Mouse (Mus musculus): Measurements from ENCODE around the gene Gm45785.

The Gm45785 gene

DNA sequence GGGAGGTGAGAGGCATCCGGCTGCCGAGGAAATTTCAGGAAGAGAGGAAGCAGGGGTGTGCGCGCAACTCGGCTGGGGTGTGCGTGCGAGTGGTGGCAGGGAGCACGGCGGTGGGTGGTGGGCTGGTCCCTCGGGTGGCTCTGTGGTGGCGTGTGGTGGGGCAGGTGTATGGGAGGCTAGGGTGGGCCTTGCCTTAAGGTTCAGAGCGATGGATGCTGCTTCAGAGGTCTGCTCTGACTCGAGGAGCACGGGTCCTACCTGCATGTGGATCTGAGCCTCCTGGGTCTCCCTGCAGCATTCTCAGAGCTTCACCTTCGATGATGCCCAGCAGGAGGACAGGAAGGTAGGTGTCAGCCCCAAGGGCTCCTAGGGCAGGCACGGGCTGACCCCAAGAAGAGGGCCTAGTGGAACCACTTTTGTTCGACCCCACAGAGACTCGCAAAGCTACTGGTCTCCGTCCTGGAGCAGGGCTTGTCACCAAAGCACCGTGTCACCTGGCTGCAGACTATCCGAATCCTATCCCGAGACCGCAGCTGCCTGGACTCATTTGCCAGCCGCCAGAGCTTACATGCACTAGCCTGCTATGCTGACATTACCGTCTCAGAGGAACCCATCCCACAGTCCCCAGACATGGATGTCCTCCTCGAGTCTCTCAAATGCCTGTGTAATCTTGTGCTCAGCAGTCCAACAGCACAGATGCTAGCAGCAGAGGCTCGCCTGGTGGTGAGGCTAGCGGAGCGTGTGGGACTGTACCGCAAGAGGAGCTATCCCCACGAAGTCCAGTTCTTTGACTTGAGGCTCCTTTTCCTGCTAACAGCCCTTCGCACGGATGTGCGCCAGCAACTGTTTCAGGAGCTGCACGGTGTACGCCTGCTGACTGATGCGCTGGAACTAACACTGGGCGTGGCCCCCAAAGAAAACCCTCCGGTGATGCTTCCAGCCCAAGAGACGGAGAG, 1.7 kb upstream of the Gm45785 start, which contains the start of gene Bet1l:
Gene Bet1l (minus strand): TSS at position 28 of the 956 bp plus-strand sequence.
- DNase-seq (ENCODE audit: low spot score): no peak

DNA sequence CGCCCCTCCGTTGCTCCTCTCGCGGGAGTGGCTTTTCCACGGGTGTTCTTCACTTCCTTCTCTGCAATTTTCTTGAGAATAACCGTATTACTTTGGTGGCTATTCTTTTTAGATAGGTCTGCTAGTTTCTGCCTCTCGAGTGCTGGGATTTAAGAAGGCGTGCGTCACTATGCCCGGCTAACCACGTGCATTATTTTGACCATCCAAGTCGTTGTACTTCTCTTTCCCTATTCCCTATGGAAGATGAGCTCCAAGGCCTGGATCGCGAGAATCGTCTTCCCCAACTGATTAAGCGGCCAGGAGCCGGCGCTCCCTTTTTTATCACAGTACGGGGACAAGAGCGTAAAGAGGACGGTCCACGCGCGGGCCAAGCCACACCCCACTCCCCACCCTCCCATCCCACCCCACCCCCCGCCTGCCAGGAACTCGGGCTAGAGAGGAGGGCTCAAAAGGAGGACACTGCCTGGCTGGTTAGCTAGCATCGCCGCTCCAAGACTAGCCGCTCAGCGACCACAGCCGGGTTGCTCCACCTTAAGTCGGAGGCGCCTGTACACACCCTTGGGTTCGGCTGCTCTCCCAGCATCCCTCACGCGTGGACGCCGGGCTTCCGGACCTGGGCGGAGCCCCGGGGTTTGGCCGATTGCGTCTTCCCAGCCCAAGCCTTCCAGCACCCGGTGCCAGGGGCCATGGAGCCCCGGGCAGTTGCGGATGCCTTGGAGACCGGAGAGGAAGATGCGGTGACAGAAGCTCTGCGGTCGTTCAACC, 836 bp upstream of the Gm45785 start, which contains the start of gene Ric8a:
Gene Ric8a (plus strand): TSS at position 173 of the 765 bp plus-strand sequence.
- DNase-seq (ENCODE audit: low spot score): peak; percentile 83

DNA sequence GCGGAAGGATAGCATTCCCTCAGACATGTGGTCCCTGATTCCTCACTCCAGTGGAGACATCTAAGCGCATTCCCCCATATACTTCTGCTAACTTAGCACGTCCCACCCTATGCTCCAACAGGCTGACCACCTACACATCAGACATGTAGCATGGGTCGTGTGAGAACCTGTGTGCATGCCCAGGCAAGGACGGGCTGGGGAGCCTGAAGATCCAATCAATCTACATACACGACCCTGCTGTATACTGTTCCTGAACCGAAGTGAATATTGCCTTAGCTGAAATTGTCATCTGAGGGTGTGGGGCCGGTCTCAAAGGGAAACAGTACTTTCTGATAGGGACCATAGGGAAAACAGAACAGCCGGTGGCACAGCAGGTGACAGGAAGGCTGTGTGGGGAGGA, 950 bp downstream of the Gm45785 start:
- DNase-seq (ENCODE audit: low spot score): no peak

DNA sequence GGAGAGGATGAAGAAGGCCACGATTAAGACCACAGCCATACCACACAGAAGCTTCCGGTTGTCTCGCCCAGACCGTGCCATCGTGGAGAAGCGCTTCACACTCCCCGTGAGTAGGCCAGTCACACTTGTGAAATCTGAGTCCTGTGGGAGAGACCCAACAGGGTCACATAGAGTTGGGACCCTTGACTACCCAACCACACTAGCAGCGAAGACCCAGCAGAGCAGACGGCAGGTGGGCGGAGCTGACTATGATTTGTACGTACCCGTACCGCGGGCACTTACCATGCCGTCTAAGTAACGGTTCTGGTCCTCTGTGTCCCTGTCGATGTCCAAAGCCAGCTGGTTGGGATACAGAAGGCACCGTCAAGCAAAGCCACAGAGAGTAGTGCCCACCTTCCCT, 1.6 kb downstream of the Gm45785 start:
- no peak for DNase-seq (ENCODE audit: low spot score)

DNA sequence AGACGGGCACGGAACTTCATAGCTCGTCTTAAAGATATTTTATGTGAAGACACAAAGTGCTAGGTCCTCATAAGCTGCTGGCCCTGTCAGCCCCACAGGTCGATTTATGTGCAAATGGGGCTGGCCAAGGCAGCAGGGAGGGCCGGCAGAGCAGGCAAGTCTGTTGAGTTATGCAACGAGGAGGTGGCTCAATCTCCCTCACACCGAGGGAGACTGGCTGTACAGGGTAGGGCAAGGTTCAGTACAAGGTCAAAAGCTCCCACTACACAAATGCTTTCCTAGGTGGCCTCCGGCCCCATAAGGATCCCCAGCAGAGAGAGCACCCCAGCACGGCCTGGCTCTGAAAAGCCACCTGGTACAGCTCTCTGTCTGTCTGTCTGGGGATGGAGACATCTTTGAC, 2.7 kb downstream of the Gm45785 start:
- DNase-seq (ENCODE audit: low spot score): peak; percentile 14

DNA sequence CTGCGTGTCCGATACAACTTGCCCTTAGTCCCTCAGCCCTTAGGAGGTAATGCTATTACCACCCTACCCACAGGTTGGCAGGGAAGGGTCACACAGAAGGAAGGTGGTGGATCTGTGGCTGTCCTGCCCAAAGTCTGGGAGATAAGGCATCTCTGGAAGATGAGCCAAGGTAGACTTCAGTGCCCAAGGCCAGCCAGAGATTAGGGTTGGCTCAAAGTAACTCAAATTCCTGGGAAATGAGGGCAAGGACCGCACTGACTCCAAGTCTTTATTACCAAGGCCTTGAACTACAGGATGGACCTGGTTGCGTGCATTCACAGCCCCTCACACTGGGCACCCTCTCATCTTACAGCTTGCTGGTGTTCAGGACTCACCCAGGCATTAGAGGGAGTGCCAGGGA, 4.2 kb downstream of the Gm45785 start:
- DNase-seq (ENCODE audit: low spot score): no peak

DNA sequence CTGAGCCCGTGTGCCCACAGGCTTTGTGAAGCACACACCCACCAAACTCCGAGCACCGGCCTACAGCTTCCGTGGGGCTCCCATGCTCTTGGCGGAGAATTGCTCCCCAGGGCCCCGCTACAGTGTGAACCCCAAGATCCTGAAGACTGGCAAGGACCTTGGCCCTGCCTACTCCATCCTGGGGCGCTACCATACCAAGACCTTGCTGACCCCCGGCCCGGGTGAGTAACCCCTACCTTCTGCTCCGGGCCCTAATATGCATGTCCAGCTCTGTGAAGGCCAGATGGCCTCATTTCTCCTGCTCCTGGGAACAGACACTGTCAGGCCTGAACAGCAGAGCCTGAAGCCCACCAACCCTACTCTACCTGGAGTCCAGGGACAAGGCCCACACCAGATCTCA, 7.5 kb downstream of the Gm45785 start:
- DNase-seq (ENCODE audit: low spot score): no peak

DNA sequence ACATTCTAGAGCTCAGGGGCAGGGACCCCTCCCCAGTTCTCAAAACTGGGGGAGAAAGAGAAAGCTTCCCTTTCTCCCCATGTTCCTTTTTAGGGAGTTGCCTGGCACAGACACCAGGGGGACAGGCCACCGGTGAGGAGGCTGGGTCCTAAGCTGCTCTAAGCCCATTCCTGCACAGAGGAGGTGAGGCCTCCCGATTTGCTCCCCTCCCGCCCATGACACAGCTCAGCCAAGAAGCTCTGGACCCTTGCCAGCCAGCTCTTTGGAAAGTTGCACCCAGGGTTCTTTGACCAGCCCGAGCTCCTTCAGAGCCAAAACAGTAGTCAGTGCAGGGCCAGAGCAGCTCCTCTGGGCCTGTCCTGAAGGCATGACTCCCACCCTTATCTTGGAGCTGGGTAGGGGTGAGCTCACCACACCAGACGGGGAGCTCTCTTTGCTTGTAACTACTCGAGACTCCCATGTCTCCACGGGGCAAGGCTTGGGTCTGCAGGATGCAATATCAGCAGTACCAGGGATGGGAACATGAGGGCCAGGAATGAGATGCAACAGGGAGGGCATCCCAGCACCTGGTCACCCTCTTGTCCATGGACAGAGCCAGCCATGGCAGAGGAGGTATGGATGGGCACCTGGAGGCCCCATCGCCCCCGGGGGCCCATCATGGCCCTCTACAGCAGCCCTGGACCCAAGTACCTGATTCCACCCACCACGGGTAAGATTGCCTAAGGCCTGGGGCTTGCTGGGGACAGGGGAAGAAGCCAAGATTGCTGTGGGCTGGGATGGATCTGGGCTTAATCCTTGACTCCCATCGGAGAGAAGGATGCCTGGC, 8.2 kb downstream of the Gm45785 start, which contains the start of gene Odf3:
Gene Odf3 (plus strand): TSS at position 51 of the 826 bp plus-strand sequence.
- peak; percentile 60 for DNase-seq (ENCODE audit: low spot score)

DNA sequence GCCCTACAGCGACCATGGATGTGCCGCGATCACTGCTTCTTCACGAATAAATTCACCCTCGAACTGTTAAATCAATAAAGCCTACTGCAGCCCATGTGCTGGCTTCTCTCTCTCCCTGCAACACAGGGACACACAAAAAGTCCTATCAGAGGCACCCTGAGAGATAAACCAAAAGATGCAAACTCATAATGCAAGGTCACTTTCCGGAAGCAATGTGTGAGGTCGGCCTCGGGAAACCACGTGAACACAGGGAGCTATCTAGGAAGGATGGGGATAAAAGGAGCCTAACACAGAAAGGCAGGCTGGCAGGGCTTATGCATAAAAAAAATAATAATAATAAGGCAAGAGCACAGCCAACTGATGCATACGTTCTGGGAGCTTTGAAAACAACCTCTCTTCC, 9.5 kb downstream of the Gm45785 start:
- DNase-seq (ENCODE audit: low spot score): no peak

DNA sequence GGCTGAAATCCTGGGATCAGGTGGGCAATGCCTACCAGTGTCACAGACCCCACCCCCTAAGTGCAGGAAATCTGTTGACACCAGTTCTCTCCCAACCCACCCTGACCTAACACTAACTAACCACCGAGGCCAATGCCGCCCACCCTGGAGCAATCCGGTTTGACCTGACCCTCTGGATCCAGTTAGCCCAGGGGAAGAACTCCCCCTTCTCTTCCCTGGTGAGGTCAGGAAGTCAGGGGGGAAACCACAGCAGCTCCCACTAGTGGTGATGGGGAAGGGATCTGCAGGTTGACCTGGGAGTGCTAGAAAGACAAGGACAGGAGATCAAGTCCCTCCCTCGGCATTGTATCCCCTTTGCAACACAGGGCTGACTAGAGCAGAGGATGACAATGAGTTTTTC, 10.4 kb downstream of the Gm45785 start:
- DNase-seq (ENCODE audit: low spot score): no peak

DNA sequence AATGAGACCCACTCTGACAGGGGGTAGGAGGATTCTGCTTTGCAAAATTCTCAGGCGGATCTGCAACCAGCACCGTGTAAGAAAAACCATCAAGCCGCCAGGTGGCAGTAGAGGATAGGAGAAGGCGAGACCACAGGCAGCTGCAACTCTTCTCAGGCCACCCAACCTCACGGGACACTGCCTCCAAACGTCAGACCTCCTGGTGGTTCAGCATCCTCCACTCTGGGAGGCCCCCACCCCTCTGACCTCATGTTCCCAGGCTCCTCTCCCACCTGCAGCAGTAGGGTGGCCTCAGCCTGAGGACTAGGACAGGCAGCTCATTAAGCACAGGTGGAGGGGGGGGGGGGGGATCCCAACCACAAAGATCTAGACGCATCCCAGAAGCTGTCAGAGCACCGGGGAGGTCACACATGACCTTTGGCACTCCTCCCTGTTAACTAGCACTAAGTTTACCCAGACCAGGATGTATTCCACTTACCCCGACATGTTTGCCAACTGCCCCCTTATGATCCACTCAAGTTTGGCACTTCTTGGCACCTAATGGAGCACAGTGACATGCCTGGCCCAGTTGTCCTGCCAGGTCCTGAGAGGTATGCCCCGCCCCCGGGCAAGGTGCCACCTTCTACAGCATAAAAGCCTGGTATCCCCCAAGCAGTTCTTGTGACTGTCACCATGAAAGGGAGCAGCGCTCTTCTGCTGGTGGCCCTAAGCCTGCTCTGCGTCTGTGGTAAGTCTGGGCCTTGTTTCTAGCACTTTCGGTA, 11.0 kb downstream of the Gm45785 start, which contains the start of gene Scgb1c1:
Gene Scgb1c1 (plus strand): TSS at position 643 of the 761 bp plus-strand sequence.
- peak; percentile 89 for DNase-seq (ENCODE audit: low spot score)

DNA sequence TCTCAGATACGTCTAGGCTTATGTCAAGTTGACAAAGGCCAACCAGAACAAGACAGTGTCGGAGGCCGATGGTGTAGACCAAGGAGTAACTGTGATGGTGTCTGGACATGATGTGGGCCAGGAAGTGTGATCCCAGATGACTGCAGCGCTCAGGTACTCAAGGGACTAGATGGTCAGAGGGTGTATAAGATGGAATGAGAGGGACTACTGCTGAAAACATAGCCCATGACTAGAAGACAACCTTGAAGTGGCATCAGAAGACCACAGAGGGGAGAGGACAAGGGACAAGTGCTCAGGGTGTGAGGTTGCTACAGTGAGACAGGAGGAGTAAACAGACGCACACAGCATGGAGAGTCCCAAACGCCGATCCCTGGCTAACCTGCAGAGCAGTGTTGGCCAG, 12.3 kb downstream of the Gm45785 start:
- DNase-seq (ENCODE audit: low spot score): no peak

DNA sequence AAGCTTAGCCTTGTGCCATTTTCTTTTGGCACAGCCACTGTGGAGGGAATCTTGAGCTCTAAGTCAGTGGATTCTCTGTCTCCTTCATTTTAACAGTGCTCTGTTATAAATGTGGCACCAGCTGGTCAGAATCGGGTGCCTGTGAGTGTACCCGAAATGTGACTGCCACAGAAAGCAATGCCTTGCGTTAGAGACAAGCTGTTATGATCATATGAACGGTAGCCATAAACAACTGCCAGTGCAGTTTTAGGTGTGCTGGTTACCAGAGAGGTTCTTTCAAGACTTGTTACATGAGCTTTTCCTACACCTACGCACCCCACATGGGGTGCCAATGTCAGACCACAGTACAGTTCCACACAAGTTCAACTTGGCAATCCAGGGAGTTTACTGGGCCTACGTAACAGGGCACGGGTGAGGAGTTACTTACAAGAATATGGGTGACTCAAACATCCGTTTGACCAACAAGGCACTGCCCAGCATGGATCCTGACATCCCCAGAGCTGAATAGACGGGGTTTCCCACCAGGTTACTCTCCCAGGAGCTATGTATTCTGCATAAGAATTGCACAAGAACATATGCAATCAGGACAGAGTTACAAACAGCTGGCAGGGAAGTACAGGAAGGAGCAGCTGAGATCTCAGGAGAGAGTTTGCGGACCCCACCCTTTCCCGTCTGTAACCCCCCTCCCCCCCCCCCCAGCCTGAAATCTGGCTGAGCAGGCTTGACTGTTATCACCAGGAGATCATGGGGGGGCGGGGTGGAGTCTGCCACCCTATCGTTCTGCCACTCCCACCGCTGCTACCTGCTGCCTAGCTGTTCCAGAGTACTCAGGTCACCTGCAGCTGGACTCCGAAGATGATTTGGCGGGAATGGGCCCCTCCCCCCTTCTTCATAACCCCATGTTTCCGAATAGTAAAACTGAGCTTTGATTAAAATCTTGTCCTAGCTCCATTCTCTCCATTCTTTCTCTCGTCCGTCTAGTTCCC, 15.1 kb downstream of the Gm45785 start:
- DNase-seq (ENCODE audit: low spot score): no peak

DNA sequence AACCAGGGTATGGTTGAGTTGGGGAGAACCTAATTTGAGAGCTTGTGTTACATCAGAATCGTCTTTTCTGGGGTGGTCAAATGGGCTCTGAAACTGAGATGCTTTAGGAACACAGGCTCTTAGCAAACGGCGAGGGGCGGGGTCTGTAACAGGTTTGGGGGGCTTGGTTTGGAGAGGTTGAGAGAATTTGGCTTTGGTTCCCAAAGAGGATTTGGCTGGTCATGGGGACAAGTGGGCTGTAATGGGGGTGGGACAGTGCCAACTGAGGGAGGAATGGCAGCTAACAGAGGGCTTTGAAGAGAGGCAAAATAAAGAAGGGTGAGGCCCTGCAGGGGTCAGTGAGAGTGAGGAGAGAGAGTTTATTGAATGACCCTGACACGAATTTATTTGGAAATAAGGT, 16.6 kb downstream of the Gm45785 start:
- no peak for DNase-seq (ENCODE audit: low spot score)

DNA sequence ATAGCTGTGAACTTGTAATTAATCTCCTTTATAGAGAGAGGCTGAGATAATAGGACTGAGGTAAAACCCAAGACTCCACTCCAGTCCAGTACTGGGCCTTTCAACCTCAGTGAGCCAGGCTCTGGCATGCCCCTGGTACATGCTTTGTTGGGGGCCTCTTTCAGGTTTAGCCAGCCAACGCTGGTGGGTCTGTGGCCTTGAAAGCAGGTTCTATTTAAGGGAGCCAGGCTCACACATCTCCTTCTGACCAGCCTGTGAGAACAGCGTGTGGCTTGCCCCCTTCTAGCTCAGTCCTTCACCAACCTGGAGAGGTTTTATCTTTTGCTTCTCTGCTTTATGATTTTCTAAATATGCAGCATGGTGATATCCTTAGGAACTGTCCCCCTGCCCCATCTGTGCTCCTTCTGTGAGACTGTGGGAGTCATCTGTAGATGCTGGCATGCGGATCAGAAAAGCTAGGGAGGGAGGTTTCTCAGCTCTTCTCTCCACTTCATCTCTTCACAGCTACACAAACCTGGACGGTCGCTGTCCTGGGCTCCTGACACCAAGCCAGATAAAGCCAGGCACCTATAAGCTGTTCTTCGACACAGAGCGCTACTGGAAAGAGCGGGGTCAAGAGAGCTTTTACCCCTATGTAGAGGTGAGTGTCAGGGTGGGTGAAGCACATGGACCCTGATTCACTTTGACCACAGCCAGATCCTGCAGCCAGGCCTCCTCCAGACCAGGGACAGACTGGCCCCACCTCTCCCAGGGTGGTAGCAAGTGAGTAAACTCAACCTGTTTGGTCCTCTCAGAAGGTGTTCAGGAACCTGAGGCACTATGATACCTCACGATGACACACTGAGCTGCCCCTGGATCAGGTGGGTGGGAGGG, 19.7 kb downstream of the Gm45785 start:
- DNase-seq (ENCODE audit: low spot score): no peak

DNA sequence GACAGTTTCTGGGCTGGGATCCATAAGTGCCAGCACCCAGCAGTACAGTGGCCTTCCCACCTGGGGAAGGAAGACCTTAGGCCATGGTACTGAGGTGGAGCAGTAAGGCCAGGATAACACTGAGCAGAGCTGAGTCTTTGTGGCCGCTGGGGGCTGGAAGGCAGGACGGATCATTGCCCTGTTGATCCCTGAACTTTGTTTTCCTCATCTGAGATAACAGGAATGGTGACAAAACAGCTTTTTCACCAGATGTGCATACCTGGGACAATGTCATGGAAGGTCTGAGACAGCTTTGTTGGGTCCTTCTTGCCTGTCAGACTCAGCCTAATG, 20.4 kb downstream of the Gm45785 start:
- no peak for DNase-seq (ENCODE audit: low spot score)

DNA sequence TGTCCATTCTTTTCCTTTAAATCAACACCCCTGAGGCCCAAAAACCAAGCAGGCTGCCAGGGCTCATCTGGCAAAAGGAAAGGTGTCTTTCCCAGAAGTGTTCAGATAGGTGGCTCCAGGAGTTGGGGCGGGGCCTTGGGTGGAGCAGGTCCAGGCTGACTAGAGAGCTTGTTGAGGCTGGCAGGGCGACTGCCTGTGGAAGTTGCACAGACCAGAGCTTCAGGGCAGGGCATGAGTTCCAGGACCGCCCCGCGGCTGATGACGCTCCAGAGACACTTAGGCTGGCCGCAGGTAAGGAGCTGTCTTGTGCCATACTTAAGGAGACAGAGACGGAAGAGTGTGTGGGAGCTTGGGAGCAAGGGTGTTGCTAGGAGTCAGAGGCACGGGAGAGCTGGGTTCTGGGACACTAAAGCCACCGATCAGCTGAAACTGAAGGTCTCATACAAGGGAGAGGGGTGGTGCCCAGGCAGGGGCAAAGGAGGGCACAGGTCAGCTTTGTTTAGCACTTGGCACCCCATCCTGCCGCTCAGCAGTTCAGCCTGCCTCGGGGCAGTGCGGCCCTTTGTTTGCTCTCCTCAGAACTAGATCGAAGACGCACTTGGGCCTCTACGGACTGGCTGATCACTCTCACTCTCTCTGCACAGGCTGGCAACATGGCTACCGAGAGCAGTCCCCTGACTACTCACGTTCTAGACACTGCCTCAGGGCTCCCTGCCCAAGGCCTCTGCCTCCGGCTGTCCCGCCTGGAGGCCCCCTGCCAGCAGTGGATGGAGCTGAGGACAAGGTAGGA, 21.0 kb downstream of the Gm45785 start, which contains the start of gene Urah:
Gene Urah (plus strand): TSS at position 51 of the 790 bp plus-strand sequence.
- no peak for DNase-seq (ENCODE audit: low spot score)

DNA sequence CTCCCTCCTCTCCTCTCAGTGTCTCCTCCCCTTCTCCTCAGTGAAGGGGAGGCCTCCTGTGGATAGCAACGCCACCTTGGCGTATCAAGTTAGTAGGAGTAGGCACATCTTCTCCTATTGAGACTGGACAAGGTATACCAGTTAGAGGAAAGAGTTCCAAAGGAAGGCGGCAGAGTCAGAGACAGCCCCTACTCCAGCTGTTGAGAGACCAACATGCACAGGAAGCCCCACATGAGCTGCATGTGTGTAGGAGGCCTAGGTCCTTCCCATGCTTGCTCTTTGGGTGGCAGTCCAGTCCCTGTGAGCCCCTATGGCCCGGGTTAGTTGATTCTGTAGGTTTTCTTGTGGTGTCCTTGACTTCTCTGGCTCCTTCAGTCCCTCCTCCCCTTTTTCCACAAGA, 22.8 kb downstream of the Gm45785 start:
- no peak for DNase-seq (ENCODE audit: low spot score)

Measured in adipocyte (in vitro differentiated cells).